Mouse (Mus musculus) brain, embryonic 18.5 days (tissue): ENCODE data around the gene Gcm2.

Experiments used
- DNase-seq: peaks from one replicate; pipeline ENCODE4 v3.0.0-alpha.2; 2012; ENCODE audit warnings: low read depth, low spot score

The Gcm2 gene

DNA sequence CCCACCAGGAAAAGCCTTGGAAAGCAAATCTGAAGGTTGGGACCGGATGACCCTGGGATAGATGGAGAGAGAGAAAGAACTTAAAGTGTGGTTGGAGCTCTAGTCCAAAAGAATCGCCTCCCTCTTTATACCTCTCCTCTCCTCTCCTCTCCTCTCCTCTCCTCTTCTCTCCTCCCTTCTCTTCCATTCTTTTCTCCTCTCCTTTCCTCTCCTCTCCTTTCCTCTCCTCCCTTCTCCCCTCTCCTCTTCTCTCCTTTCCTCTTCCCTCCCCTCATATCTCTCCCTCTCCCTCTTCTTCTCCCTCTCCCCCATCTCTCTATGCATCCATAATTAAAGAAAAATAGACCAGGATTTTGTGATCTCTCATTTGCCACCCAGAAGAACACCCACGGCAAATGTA is at the start of gene Gcm2:
TSS of gene Gcm2 (minus strand) at position 101 of the 400 bp plus-strand sequence.
- DNase-seq = no peak

GRCm38 (mm10) chr13:41158426-41158825 is 47.6 kb upstream of the Gcm2 start:
- DNase-seq = no peak

- no peak for DNase-seq
Measured at GRCm38 (mm10) chr13:41153146-41153545, 42.3 kb upstream of the Gcm2 start.

DNA sequence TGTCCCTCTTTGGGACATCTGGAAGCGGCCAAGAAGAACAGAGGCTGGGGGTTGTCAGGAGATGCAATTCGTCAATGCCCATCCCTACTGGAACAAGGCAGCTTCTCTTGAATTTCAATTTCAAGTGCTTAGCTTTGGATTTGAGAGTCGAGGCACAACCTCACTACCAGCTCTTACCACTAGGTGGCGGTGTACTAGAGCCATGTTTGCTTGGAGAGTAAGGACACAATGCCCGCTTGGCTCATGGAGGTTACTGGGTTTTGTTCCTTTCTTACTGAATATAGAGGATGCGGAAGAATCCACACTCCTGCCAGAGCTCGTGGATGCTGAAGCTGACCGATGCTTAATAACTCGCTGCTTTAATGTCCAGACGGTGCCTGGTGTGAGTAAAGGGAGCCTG is 35.4 kb upstream of the Gcm2 start:
- no peak for DNase-seq

DNA sequence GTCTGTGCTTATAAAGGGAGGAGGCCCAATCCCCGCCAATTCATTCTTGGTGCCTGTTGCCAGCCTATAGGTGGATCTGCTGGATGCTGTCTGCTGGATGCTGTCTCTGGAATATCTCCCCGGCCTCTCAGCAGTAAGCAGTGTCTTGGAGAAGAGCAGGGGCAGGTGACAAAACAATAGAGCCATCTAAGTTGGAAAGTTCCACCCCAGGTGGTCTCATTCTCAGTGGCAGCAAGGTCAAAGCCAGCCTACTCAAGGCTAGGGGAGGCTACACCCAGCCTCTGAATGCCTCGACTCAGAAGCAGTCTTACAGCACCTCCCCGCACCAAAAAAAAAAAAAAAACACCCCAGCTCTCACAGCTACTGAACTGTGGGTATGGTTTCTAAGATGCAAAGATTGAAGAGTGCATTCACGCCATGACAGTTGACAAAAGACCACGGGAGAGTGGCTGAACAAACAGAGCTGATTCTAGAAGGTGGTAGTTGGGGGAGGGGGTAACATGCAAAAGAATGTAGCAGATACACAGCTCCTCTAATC is 34.7 kb upstream of the Gcm2 start:
- DNase-seq = no peak

- DNase-seq = no peak
Measured at GRCm38 (mm10) chr13:41134901-41135300, 24.1 kb upstream of the Gcm2 start.

DNA sequence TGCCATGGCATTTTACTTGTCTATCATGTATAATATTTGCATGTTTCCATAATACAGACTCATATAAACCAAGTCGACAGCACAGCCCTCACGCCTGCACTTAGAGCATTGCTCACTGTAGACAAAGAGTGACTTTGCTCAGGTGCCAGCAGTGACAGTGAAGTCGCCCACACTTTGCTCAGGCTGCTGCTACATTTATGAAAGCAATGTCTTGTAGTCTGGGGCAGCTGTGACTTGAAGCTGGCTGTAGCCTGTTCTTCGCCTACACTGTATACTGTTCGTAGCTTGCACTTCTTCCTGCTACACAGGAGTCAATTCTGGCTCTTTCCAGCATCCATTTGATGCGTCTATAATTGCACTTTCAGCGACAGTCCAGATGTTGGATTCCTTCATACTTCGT is 18.2 kb upstream of the Gcm2 start:
- no peak for DNase-seq

DNA sequence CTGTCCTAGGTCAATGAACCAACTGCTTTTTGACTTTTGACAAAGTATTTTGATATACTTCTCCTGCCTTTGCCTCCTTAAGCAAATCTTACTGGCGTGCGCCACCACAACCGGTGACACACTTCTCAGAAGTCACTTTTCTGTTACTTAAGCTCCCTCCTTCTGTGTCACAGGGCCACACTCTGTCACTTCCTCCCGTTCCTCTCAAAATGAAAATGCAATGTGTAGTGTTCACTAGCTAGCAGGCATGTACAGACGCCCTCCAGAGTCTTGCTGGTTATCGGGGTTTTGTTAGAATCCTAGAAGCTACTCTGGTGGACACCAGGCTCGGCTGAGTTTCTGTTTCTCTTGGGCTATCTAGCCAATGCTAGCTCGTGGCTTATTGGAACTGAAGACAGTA is 17.5 kb upstream of the Gcm2 start:
- DNase-seq = no peak

DNA sequence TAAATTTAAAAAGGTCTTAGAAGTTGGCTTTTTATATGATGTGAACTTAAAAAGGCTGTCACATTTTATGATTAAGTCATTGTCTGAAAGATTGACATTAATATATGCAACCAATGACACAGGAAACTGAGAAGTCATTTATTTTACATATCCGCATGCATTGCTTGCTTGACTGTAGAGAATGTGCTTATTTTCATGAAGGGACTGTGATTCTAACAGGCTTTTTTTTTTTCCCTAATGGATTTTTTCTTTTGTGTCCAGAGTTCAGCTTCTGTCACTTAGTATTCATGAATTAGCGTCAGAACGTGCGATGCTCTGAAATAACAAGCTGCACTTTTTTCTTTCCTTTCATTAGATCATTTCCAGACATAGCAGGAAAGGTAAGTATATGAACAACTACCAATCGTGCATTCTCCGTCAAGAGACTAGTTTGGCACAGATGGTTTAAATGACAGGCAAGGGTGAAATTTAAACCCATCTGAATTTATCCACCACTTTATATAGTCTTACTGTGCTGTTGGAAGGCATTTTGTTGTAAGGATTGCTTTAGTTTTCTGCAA is 12.9 kb upstream of the Gcm2 start:
- DNase-seq = no peak

- no peak for DNase-seq
Measured at GRCm38 (mm10) chr13:41119152-41119945, 8.5 kb upstream of the Gcm2 start.

DNA sequence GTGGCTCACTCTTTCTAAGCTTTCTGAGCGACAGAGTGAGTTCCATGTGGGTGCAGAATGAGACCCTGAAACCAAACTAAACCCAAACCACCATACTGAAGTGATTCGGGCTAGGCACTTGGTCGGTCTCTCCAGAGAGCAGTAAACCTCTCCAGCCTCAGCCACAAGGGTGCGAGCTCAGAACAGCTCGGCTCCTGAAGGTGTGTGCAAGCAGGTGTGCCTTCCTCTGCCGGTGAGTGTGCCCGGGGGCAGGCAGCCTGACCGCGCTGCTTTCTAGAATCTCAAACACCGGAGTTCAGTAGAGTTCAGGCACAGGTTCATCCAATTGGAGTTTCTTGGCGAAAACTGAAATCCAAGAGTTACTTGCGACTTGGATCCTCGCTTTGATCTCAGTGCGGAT is 3.1 kb upstream of the Gcm2 start, which contains the start of gene Sycp2l:
TSS of gene Sycp2l (plus strand) at position 368 of the 400 bp plus-strand sequence.
- no peak for DNase-seq

DNA sequence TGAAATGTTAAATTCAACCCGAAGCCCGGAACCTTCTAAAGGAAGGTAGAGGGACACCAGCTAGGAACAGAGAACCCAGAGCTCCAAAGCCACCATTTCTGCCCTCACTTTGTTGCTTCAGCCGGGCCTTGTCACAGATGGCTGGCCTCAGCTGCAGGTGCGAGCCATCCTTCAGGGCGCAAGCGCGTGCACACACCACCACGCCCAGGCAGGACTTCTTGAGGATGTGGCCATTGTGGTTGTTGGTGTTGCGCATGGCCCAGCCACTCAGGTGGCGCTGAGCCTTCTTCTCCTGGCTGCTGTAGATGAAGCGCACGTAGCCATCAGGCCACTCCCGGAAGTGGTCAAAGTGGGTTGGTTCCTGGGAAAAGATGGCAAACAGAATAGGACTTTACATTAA is 5.3 kb downstream of the Gcm2 start:
- no peak for DNase-seq

DNA sequence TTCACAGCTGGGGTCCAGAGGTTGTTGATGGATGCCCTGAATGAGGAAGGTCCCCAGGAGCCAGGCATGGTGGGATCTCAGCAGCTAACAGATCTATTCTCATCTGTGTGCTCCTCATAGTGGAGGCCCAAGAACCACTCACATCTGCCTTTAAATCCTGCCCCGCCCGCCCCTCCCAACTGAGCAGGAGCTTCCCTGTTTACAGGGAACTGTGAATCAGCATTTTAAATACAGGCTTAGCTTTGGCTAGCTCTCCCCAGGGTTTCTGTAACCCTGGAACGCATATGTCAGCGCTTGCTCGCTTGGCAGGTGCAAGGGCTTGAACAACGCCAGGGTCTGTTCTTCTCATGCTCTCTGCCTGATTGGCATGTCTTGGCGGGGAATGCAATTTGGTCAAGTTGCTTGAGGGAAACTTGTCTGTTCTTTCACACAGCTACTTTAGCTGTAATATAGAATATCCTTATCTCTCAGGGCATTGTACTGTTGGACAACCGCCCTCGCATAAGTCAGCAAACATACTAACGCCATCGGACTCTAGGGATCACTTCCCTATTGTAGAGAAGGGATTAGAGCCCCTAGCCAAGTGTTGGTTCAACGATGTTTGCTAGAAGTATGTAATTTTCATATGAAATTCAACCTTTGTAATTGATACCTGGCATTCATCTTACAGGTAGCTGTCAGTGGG is 6.9 kb downstream of the Gcm2 start:
- no peak for DNase-seq

DNA sequence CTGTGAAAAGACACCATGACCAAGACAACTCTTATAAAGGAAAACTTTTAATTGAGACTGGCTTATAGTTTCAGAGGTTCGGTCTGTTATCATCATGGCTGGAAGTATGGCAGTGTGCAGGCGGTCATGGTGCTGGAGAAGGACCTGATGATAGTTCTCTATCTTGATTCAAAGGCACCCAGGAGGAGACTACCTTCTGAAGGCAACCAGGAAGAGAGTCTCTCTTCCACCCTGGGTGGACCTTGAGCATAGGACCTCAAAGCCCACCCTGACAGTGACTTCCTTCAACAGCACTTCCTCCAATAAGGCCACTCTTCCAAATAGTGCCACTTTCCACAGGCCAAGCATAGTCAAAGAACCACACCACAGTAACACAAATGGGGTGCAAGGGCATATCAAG is 10.8 kb downstream of the Gcm2 start:
- no peak for DNase-seq

GRCm38 (mm10) chr13:41098325-41098724 is 12.5 kb downstream of the Gcm2 start:
- DNase-seq = no peak

DNA sequence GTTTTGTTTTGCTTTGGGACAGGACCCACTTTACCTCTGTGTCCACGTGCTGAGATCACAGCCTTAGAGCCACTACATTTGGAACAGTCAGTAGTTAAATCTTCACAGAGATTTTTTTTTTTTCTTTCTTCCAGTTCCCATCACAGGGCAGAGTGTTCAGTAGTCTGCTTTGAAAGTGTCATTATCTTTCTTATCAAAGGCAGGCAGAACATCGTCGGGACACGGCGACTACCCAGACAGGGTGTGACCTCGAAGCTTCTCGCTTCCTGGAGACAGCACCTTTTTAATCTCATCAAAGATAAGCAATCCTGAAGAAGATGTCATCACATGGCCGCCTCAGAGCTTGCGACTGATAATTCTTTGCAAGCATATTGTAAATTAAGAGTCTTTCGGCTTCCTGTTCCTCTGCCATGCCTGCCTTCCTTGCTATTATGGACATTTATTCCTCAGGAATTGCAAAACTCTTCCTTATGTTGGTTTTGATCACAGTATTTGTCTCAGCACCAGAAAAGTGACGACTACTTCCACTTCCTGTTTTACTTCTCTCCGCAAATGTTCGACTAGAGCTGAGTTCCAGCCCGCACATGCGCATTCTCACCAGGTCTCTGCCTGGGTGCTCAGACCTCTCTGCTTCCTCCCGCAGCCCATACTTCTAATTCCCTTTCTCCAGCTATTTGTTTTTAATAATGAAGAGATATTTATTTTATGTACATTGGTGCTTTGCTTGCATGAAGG is 13.3 kb downstream of the Gcm2 start:
- no peak for DNase-seq

- no peak for DNase-seq
Measured at GRCm38 (mm10) chr13:41094160-41094559, 16.7 kb downstream of the Gcm2 start.

DNA sequence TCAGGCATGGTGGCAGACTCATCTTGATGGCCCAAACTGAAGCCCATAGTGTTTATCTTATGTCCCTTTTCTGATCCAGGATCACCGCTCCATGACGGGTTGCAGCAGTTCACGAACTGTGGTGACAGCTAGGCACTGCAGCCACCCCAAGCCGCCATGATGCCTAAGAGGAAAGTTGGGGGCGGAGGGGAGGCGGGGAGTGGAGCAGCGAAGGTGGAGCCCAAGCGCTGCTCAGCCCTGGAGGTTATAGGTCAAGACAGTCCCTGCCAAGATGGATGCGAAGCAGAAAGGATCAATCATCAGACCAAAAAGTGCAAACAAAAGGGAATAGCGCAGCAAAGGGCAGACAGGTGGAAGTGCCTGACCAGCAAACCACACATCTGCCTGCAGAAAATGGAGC is 19.6 kb downstream of the Gcm2 start:
- no peak for DNase-seq

DNA sequence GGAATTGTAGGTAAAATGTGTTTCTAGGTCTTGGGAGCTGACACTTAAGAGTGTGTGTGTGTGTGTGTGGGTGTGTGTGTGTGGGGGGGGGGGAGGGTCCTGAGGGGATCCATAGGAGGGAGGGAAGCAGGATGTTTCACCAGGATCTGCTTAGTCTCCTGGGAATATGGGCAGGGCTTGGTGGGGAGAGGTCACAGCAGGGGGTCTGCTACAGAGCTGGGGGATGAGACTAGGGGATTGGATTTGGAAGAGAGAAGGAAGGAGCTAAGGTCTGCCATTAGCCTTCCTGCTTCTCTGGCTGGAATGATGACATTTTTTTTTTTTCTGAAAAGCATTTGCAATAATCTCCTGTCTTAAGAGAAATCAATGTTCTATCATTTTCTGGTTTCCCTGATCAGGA is 22.1 kb downstream of the Gcm2 start:
- no peak for DNase-seq

- DNase-seq = no peak
Measured at GRCm38 (mm10) chr13:41085140-41085539, 25.7 kb downstream of the Gcm2 start.

GRCm38 (mm10) chr13:41084521-41084920 is 26.3 kb downstream of the Gcm2 start:
- DNase-seq = no peak

- no peak for DNase-seq
Measured at GRCm38 (mm10) chr13:41080700-41081099, 30.1 kb downstream of the Gcm2 start.
